Mouse (Mus musculus) brown adipose tissue, adult 24 weeks (tissue): ENCODE measurements around the gene Tmf1. TPM values are rescaled to one million over a fixed set of nuclear protein-coding genes. Genes with fewer than 3 reads are reported as not detected.
A peak's percentile ranks its signal among the peaks of the same experiment; 100 is the strongest.

Source experiments
- H3K27ac ChIP-seq: fragments of 200-500 bp; replicated peaks from 2 replicates; pipeline ENCODE4 v1.5.1; 2012; ENCODE audit warnings: low read depth, mild to moderate bottlenecking, low read length
- H3K4me1 ChIP-seq: fragments of 200-500 bp; 2 replicates; pipeline ENCODE4 v1.6.1; 2012; ENCODE audit warnings: low read length, mixed read lengths; ENCODE audit not compliant: control insufficient read depth, insufficient read depth, insufficient read length
- H3K4me3 ChIP-seq: fragments of 200-500 bp; 2 replicates; pipeline ENCODE4 v1.5.1; 2012; ENCODE audit warnings: low read depth, mild to moderate bottlenecking, low read length, moderate library complexity; ENCODE audit not compliant: insufficient read depth
- polyA plus RNA-seq: library from polyadenylated mRNA; stranded (reverse); fragments of >200 nt; gene quantifications from 2 replicates; pipeline ENCODE4 v1.2.4, GENCODE M21; 2012; ENCODE audit not compliant: missing spikeins, insufficient read depth, insufficient read length

Gene Tmf1
- polyA plus RNA-seq, 1 experiment = 30.3 TPM

- Histone ChIP-seq H3K4me1 (peaks cover 5% of the 10 kb centered on the region), H3K27ac (no peak overlapping the region), H3K4me3 (no peak overlapping the region)
Observed at GRCm38 (mm10) chr6:97145156-97145555, 33.8 kb downstream of the Tmf1 start.

- H3K4me3 ChIP-seq = no peak overlapping the region
- H3K27ac ChIP-seq = 0 out of 2 replicates have a peak overlapping the region, but pooled peaks have one; percentile 17
- peaks cover 5% of the 10 kb centered on the region for H3K4me1 ChIP-seq
Observed at GRCm38 (mm10) chr6:97144359-97144758, 34.6 kb downstream of the Tmf1 start.

DNA sequence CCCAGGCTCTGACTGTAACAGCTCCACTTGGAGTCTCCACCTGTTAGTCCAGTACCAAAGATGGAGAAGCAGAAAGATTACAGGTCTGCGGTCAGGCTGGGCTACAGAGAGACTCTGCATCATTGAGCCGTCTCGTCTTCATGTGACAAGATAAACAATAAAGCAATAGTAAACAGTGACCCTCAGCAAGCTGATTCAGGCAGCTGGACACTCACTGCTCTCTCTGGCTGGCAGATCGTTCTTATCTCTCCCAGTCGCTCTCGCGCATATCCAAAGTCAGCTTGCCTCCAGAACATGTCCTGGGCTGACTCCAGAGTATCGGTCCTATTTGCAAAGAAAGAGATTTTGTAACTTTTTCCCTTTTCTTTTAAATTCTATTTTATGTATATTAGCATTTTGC, 36.3 kb downstream of the Tmf1 start:
- Histone ChIP-seq H3K27ac (no peak overlapping the region), H3K4me3 (no peak overlapping the region), H3K4me1 (peaks cover 2% of the 10 kb centered on the region)

DNA sequence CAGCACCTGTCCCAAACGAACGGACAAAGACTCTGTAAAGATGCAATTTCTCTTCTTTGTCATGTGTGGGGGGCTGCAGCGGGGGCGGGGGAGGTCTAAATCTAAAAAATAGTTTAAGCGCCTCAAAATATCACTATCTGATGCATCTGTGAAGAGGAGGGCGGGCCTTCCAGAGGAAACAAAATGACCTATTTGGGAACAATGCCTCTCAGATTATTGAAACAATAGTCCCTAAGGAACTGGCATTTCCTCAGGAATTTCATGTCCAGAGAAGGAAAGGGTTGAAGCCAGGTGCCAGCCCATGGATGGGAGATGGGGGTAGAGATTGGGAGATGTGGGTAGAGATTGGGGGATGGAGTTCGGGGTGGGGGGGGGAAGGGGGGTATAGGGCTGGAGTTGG, 37.1 kb downstream of the Tmf1 start:
- Histone ChIP-seq H3K4me1 (no peaks in the 10 kb centered on the region; the same call in 1 of the 2 replicates), H3K4me3 (no peak overlapping the region), H3K27ac (no peak overlapping the region)

DNA sequence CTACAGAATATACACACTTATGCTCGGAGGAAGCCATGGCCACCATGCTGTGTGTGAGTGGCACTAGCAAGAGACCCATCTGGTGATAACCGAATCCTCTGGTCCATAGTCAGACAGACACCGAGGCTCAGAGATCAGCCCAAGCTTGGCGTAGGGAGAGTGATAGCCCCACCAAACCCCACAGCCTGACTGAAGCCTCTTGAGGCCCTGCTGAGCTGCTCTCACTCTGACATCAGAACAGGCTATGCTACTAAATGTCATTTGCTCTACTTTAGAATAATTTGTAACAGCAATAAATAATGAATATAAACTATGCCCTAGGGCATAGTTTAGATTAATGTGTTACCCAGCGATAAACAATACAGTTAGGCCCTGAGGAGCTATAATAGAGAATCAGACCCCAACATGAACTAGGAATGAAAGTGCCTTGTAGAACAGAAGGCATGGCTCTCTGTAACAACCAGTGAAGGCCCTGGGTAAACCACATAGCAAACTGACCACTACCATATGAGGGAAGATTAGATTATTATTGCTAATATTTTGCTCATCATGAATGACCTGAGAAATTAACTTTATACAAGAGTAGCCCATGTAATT, 46.1 kb downstream of the Tmf1 start:
- no peak overlapping the region for H3K27ac ChIP-seq
- H3K4me3 ChIP-seq = no peak overlapping the region
- H3K4me1 ChIP-seq = no peaks in the 10 kb centered on the region

DNA sequence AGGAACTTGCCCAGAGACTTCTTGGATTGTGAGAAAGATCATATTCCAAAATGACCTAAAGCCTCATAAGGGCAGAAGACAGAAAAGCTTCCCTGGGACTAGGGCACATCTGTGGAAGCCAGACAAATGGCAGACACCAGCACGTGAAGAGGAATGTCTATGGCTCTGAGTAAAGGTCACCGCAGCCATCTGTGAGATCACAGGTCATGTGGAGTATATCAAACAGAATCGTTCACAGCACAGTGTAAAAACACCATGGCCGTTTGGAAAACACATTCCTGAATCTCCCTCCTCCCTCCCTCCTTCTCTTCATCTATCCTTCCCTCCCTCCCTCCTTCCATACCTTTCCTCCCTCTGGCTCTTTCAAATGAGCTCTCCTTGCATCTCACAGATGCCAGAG, 47.1 kb downstream of the Tmf1 start:
- H3K27ac ChIP-seq = no peak overlapping the region
- no peak overlapping the region for H3K4me3 ChIP-seq
- no peaks in the 10 kb centered on the region for H3K4me1 ChIP-seq

DNA sequence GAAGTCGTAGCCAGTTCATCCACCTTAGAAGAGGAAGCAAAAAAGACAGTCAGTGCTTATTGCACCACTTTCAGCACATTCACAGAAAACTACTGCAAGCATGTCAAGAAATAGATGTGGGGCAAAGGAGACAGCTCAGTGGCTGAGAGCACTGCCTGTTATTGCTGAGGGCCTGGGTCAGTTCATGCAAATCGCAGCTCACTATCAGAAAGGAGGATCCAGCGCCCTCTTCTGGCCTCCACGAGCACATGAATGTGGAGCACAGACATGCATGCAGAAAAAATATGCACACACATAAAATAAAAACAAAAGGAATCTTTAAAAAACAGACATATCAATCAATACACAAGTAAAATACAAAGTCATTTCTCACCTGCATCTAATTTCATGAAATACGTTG, 47.9 kb downstream of the Tmf1 start:
- H3K4me1 ChIP-seq = no peaks in the 10 kb centered on the region
- H3K27ac ChIP-seq = no peak overlapping the region
- H3K4me3 ChIP-seq = no peak overlapping the region

DNA sequence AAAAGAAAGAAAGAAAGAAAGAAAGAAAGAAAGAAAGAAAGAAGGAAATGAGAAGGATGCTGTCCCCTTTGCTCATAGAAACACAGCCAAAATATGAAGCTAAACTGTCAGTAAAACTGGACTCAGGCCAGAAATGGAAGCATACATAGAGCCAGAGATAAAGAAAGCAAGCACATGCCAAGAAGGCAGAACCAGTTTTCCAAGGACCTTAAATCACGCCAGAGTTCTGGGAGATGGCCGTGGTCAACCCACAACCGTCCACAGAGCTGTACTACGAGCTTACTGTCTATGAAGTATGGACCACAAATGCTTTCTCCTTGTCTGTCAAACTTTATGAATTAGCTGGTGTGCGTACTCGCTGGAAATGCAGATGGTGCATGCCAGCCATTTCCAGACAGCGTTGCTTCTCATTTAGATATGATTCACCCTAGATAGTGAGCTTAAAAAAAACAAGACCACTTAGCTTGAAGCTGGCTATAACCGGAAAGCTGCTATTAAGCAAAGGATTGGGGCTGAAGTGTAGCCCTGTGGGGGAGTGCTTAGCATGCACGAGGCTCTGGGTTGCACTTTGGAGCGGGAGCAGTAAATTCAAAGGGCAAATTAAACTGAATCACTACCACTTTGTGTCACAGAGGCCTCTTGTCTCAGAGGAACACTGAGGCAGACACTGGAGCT, 54.4 kb downstream of the Tmf1 start:
- Histone ChIP-seq H3K27ac (no peak overlapping the region), H3K4me3 (no peak overlapping the region)

GRCm38 (mm10) chr6:97120922-97121321, 58.0 kb downstream of the Tmf1 start:
- H3K27ac ChIP-seq = no peak overlapping the region
- H3K4me3 ChIP-seq = no peak overlapping the region
- H3K4me1 ChIP-seq = no peaks in the 10 kb centered on the region

More for the DNA sequence above, 54.4 kb downstream of the Tmf1 start:
- H3K4me1 ChIP-seq = no peaks in the 10 kb centered on the region

DNA sequence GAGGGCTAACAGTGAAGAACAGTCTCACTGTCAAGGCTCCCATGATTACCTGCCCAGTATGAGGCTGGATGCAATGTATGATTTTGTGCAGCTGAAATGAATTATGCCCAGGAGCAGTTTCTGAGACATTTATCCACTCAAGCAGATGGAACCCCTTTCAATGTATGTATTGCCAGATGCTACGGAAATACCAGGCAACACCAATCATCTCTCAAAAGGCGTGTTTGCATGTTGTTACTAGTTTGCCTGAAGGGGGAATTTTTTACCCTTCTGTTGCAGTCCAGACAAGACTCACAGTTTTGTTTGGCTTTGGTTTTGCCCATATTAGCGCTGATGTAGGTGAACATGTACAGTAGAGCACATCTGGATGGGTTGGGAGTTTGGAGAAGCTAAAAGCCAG, 60.6 kb downstream of the Tmf1 start:
- Histone ChIP-seq H3K27ac (no peak overlapping the region), H3K4me3 (no peak overlapping the region)

GRCm38 (mm10) chr6:97116896-97117295, 62.0 kb downstream of the Tmf1 start:
- Histone ChIP-seq H3K27ac (no peak overlapping the region), H3K4me1 (no peaks in the 10 kb centered on the region), H3K4me3 (no peak overlapping the region)

More for the DNA sequence above, 60.6 kb downstream of the Tmf1 start:
- H3K4me1 ChIP-seq = no peaks in the 10 kb centered on the region

GRCm38 (mm10) chr6:97114821-97115220, 64.1 kb downstream of the Tmf1 start:
- Histone ChIP-seq H3K4me1 (no peaks in the 10 kb centered on the region), H3K27ac (no peak overlapping the region), H3K4me3 (no peak overlapping the region)

DNA sequence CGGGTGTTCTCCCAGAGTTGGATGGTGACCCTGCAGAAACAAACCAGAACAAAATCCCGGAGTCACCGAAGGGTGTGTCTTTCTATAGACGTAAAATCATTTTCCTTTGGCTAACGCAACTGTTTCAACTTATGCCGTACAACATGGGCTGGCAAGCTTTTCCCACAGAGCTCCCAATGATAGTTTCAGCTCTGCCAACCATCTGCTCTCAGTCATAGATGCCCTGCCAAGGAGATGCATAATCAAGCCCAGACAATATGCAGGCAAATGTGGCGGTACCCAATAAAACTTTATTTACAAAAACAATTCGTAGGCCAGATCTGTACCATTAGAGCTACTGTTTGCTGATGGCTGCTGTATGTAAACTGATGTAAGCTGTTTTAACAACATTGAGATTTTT, 66.7 kb downstream of the Tmf1 start:
- Histone ChIP-seq H3K27ac (no peak overlapping the region), H3K4me3 (no peak overlapping the region), H3K4me1 (no peaks in the 10 kb centered on the region)

DNA sequence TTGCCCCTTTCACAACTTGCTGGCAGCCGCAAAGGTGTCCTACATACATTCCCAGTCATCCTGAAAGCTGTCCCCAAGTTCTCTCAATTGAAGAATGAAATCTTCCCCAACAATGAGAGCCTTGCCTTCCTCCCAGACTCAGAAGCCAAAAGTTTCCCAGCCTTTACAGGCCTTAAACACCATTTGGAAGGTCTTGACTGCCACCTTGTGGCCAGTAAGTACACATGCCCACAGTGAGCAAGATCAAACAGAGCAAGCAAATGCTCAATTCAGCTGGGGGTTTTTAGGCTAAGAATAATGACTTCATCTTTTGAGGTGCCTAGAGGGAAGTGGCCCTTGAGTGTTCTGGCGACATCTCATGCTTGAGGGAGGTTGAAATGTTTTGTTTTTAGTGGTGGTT, 72.1 kb downstream of the Tmf1 start:
- H3K27ac ChIP-seq = no peak overlapping the region

DNA sequence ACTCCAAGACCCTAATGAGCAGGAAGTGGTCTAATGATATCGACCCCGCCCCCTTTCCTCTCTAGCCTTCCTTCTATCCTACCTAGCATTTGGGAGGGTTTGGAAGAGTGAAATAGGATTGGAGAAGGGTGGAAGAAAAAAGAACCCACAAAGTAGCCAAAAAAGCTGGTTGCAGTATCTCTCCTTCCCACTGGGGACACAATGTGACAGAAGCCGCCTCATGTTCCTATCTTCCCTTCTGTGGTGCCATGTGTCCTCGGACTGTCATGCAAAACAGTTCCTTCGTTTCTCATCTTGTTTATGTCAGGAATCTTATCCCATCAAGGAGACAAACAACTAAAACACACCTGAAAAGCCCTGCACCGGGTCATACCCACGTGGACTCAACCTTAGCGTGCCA, 72.8 kb downstream of the Tmf1 start:
- Histone ChIP-seq H3K4me1 (no peaks in the 10 kb centered on the region), H3K27ac (no peak overlapping the region), H3K4me3 (no peak overlapping the region)

More for the DNA sequence above, 72.1 kb downstream of the Tmf1 start:
- Histone ChIP-seq H3K4me1 (no peaks in the 10 kb centered on the region), H3K4me3 (no peak overlapping the region)

- no peak overlapping the region for H3K4me3 ChIP-seq
Observed at GRCm38 (mm10) chr6:97104264-97104852, 74.6 kb downstream of the Tmf1 start.

More at GRCm38 (mm10) chr6:97104264-97104852, 74.6 kb downstream of the Tmf1 start:
- Histone ChIP-seq H3K4me1 (no peaks in the 10 kb centered on the region), H3K27ac (no peak overlapping the region)
